Mouse (Mus musculus) limb, embryonic 14.5 days (tissue): ENCODE data around the gene Spop. TPM values are rescaled to one million over a fixed set of nuclear protein-coding genes. Genes with fewer than 3 reads are reported as not detected.

ENCODE experiments used
- ATAC-seq: fragments of 200-750 bp; cut with Nextera tagmentation; 2 replicates; pipeline ENCODE4 v1.8.0; 2017; ENCODE audit warnings: low read depth, moderate number of reproducible peaks, moderate TSS enrichment; ENCODE audit not compliant: low FRiP score
- DNase-seq: peaks from one replicate; pipeline ENCODE4 v3.0.0-alpha.2; 2015; ENCODE audit warnings: low spot score
- H3K27ac ChIP-seq: fragments of 300-500 bp; sonication (generic); replicated peaks from 2 replicates; pipeline ENCODE4 v1.5.1; 2014; ENCODE audit warnings: low read depth, mild to moderate bottlenecking, low read length, moderate library complexity, mixed read lengths
- H3K27me3 ChIP-seq: fragments of 300-500 bp; sonication (generic); 2 replicates; pipeline ENCODE4 v1.6.1; 2014; ENCODE audit warnings: low read length, mixed read lengths; ENCODE audit not compliant: control insufficient read depth, insufficient read depth
- H3K36me3 ChIP-seq: fragments of 300-500 bp; sonication (generic); 2 replicates; pipeline ENCODE4 v1.6.1; 2014; ENCODE audit warnings: mild to moderate bottlenecking, low read length, moderate library complexity, mixed read lengths; ENCODE audit not compliant: control insufficient read depth, insufficient read depth
- H3K4me1 ChIP-seq: fragments of 300-500 bp; sonication (generic); 2 replicates; pipeline ENCODE4 v1.6.1; 2014; ENCODE audit warnings: antibody characterized with exemption, low read length, mixed read lengths; ENCODE audit not compliant: control insufficient read depth, insufficient read depth
- H3K4me2 ChIP-seq: fragments of 300-500 bp; sonication (generic); replicated peaks from 2 replicates; pipeline ENCODE4 v1.6.1; 2014; ENCODE audit warnings: low read depth, mild to moderate bottlenecking, low read length, moderate library complexity; ENCODE audit not compliant: severe bottlenecking
- H3K4me3 ChIP-seq: fragments of 300-500 bp; sonication (generic); replicated peaks from 2 replicates; pipeline ENCODE4 v1.5.1; 2014; ENCODE audit warnings: low read length
- H3K9ac ChIP-seq: fragments of 300-500 bp; sonication (generic); 2 replicates; pipeline ENCODE4 v1.6.1; 2014; ENCODE audit warnings: mild to moderate bottlenecking, low read depth, low read length, moderate library complexity; ENCODE audit not compliant: severe bottlenecking
- H3K9me3 ChIP-seq: fragments of 300-500 bp; sonication (generic); 2 replicates; pipeline ENCODE4 v1.6.1; 2016; ENCODE audit warnings: low read length; ENCODE audit not compliant: control insufficient read depth
- POLR2A ChIP-seq: fragments of 200-500 bp; IDR thresholded peaks from 2 replicates; pipeline ENCODE4 v1.8.0; 2012; ENCODE audit warnings: inconsistent platforms, mild to moderate bottlenecking, moderate library complexity, borderline replicate concordance; ENCODE audit not compliant: insufficient read depth, insufficient read length; ENCODE audit errors: extremely low read depth
- WGBS: fragments of 180-500 bp; shearing (Covaris S2); extraction: QIAGEN DNeasy Blood & Tissue Kit; methylation state at CpG from one replicate; pipeline ENCODE4 v1.1.7; 2014; 5-methylcytosine and 5-hydroxymethylcytosine counted together
- polyA plus RNA-seq, 2 experiments: library from polyadenylated mRNA; depleted of rRNA in 1 of 2; stranded (reverse) in 1 of 2; unstranded in 1 of 2; fragments of >200 nt; fragmentation: Nextera tagmentation in 1 of 2; extraction: Ambion mirVana in 1 of 2; gene quantifications; 2 replicates each; pipeline versions ENCODE4 v1.2.1 to v1.2.3; 2012 to 2014

The Spop gene
- polyA plus RNA-seq, 2 experiments: 51.3 to 92.7 TPM

GRCm38 (mm10) chr11:95379552-95379951, 34.3 kb upstream of the Spop start:
- Histone ChIP-seq H3K27me3 (no peaks in the 10 kb centered on the region), H3K4me2 (no peak overlapping the region), H3K9me3 (no peaks in the 10 kb centered on the region), H3K27ac (no peak overlapping the region), H3K4me1 (no peaks in the 10 kb centered on the region), H3K36me3 (peaks cover 70% of the 10 kb centered on the region), H3K9ac (no peak overlapping the region), H3K4me3 (no peak overlapping the region)
- ATAC-seq (no peak), DNase-seq (no peak)
- no peak for TF ChIP-seq POLR2A
- WGBS: 85% methylated on average over 5 of the region's 5 CpGs

- H3K27me3 ChIP-seq: no peaks in the 10 kb centered on the region
- DNase-seq: no peak
- TF ChIP-seq POLR2A: no peak
- H3K4me2 ChIP-seq: no peak overlapping the region
- ATAC-seq: no peak
- WGBS: 95% methylated on average over 7 of the region's 7 CpGs
- H3K9me3 ChIP-seq: no peaks in the 10 kb centered on the region
- no peak overlapping the region for H3K27ac ChIP-seq
- H3K4me1 ChIP-seq: no peaks in the 10 kb centered on the region
- peaks cover 58% of the 10 kb centered on the region for H3K36me3 ChIP-seq
- no peak overlapping the region for H3K9ac ChIP-seq
- H3K4me3 ChIP-seq: no peak overlapping the region
Observed at GRCm38 (mm10) chr11:95380711-95381110, 33.2 kb upstream of the Spop start.

- Histone ChIP-seq H3K36me3 (peaks cover 54% of the 10 kb centered on the region), H3K4me1 (no peaks in the 10 kb centered on the region)
Observed at GRCm38 (mm10) chr11:95381146-95381545, 32.7 kb upstream of the Spop start.

DNA sequence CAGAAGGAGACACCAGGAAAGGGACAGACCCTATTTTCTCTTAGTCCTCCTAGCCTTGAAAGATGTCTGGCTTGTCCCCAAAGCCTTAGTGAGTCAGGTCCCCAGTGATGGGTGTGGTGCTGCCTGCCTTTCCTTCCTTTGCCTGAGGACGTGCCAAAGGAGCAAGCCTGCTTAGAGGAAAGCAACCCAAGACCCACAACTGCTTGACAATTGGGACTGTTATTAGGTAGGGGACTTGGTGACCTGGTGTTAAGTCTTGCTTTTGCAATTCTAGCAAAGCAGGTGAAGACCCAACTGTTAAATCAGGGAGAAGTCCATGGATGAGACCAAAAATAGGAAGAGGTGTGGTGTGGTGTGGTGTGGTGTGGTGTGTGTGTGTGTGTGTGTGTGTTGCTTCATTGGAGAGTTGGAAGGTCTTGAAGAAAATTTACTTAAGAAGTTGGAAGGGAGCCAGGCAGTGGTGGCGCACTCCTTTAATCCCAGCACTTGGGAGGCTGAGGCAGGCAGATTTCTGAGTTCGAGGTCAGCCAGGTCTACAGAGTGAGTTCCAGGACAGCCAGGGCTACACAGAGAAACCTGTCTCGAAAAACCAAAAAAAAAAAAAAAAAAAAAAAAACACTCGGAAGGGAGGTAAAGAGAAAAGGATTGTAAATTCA, 30.4 kb upstream of the Spop start:
- Histone ChIP-seq H3K36me3 (peaks cover 54% of the 10 kb centered on the region), H3K4me3 (no peak overlapping the region), H3K9ac (no peak overlapping the region), H3K4me1 (no peaks in the 10 kb centered on the region), H3K9me3 (no peaks in the 10 kb centered on the region), H3K27ac (no peak overlapping the region), H3K27me3 (no peaks in the 10 kb centered on the region), H3K4me2 (no peak overlapping the region)
- no peak for TF ChIP-seq POLR2A
- ATAC-seq: no peak
- DNase-seq: no peak
- 82% methylated on average over 5 of the region's 5 CpGs for WGBS

More at GRCm38 (mm10) chr11:95381146-95381545, 32.7 kb upstream of the Spop start:
- H3K4me3 ChIP-seq: no peak overlapping the region
- H3K4me2 ChIP-seq: no peak overlapping the region
- DNase-seq (no peak), ATAC-seq (no peak)
- TF ChIP-seq POLR2A: no peak
- no peaks in the 10 kb centered on the region for H3K9me3 ChIP-seq
- H3K27me3 ChIP-seq: no peaks in the 10 kb centered on the region
- no peak overlapping the region for H3K27ac ChIP-seq
- WGBS: 80% methylated on average over 1 of the region's 1 CpGs
- H3K9ac ChIP-seq: no peak overlapping the region

- Histone ChIP-seq H3K27me3 (no peaks in the 10 kb centered on the region), H3K27ac (no peak overlapping the region), H3K9me3 (no peaks in the 10 kb centered on the region), H3K4me3 (peak overlapping the region; percentile 66), H3K4me2 (peak overlapping the region; percentile 45), H3K4me1 (no peaks in the 10 kb centered on the region), H3K36me3 (peaks cover 55% of the 10 kb centered on the region), H3K9ac (peak overlapping the region; percentile 86)
- 43% methylated on average over 9 of the region's 9 CpGs for WGBS
- DNase-seq (no peak), ATAC-seq (no peak)
- no peak for TF ChIP-seq POLR2A
Observed at GRCm38 (mm10) chr11:95384004-95384318, 29.9 kb upstream of the Spop start.
